Mouse (Mus musculus): ENCODE results near the gene Ddr2. TPM values are rescaled to one million over a fixed set of nuclear protein-coding genes. Genes with fewer than 3 reads are reported as not detected.

Gene Ddr2
- total RNA-seq, 2 experiments from 2014 or later, result 5.9 to 7.7 TPM

DNA sequence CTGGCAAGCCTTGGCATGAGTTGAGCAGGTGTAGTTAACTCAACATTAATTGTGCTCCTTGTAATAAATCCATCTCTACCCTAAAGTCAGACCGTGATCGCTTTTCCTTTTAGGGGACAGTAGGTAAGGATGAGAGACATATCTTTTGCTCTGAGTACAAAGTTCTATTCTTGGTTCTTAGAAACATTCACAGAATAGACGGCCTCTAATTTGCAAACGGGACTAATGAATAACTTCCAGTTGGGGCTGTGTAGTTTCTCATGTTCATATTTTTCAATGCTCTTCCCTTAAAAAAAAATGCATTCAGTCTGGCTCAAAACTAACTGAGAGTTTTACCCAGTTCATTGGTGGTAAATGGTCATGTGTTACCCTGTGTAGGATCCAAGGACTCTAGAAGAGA is 139.6 kb downstream of the Ddr2 start:
- intact Hi-C loops (cut with DNase I), result no loop called here
- DNase-seq (ENCODE audit: extremely low spot score in 1 of 2, low spot score in 2 of 2), result no peak

DNA sequence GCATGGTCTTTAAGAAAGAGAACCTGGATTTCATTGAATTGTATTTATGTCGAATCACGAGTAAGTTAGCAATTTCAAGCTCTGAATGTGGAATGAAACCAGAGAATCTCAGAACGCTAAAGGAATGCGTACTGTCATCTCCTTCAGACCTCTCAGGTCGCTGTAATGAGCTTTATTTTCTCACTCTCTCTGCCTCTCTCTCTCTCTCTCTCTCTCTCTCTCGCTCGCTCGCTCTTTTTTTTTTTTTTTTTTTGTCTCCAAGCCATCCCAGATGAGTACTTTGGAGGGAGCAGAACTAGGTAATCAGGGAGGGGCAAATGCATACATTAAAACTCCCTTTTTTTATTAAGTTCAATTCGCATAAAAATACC is 141.1 kb downstream of the Ddr2 start:
- intact Hi-C loops (cut with DNase I), result loop anchor here (5.0 kb wide), 2 partner anchors 168 to 618 kb away; partner anchors contain the start of gene Nos1ap
- DNase-seq (ENCODE audit: extremely low spot score in 1 of 2, low spot score in 2 of 2), result no peak

DNA sequence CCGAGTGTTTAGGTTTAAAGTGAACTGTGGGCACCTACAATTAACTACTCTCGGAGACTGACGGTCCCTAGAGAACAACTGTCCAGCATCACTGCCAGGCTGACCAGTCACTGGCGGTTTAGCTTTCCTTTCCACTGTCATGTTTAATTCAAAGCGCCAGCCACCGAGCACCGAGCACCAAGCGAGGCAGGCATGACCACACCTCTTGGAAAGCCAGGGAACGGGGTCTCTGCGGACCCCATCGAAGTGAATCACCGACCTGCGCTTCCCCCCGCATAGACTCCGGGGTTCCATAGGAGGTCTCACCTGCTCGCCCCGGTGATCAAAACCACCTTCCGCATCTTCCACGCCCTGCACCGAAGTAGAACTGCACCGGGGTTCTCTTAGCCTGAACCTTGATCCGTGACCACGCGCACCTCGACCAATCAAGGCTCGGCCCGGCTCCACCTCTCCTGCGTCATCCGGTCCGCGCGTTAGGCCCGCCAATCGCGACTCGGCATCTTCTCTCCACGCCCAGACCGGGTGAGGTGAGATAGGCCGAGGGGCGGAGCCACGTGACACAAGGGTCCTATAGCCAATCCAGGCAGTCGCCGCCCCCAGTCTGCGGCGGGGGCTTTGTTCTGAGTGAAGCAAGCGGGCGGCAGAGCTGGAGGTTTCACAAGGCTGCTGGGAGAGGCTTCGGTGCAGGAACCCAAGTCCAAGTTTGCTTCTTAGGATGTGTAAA is 141.6 kb downstream of the Ddr2 start, which contains the start of gene Hsd17b7:
TSS of gene Hsd17b7 (minus strand) at position 450 of the 724 bp plus-strand sequence.
- intact Hi-C loops (cut with DNase I), result loop anchor here (5.0 kb wide), 2 partner anchors 168 to 618 kb away; partner anchors contain the start of gene Nos1ap
- DNase-seq (ENCODE audit: extremely low spot score in 1 of 2, low spot score in 2 of 2), result peak; percentile 99 to 100

GRCm38 (mm10) chr1:169953106-169953505 is 157.5 kb downstream of the Ddr2 start:
- no peak for DNase-seq (ENCODE audit: extremely low spot score in 1 of 2, low spot score in 2 of 2)
- intact Hi-C loops (cut with DNase I), result no loop called here

DNA sequence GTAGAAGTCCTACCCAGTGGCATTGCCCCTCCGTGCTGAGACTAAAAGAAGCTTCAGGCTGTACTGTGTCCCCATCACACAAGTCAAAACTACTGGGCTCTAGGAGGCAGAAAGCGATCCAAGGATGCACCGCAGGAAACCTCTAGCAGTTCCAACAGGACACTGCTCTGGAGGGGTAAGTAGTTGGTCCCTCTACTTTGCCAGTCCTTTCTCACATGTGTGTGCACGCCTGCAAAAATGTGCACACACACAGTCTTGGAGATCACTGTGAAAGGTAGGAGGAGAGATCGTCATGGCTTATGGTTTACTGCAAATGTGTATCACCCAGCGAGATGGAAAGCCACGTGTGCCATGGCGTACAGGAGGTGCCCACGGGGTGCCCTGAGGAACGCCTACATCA is 157.9 kb downstream of the Ddr2 start:
- intact Hi-C loops (cut with DNase I), result no loop called here
- DNase-seq (ENCODE audit: extremely low spot score in 1 of 2, low spot score in 2 of 2), result no peak

DNA sequence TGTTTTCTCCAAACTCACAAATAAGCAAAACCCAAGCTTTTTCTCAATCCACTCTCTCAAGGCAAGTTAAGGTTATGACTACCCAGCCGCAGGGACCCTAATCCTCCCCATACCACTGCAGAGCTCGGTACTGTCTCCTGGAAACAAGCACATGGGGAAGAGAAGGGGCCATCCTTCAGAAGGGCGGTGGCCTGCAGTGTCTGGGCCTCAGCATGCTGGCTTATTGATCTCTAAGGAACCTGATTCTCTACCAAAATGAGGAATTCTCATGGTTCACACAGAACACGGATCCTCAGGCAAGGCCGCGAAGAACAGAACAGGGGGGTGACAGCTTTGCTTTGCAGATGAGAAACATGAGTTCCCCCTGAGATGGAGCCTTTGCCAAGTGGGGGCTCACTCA is 159.0 kb downstream of the Ddr2 start:
- DNase-seq (ENCODE audit: extremely low spot score in 1 of 2, low spot score in 2 of 2), result no peak
- intact Hi-C loops (cut with DNase I), result no loop called here

GRCm38 (mm10) chr1:169950651-169951050 is 159.9 kb downstream of the Ddr2 start:
- no peak for DNase-seq (ENCODE audit: extremely low spot score in 1 of 2, low spot score in 2 of 2)
- intact Hi-C loops (cut with DNase I), result no loop called here

GRCm38 (mm10) chr1:169949981-169950380 is 160.6 kb downstream of the Ddr2 start:
- DNase-seq (ENCODE audit: extremely low spot score in 1 of 2, low spot score in 2 of 2), result no peak
- intact Hi-C loops (cut with DNase I), result no loop called here

DNA sequence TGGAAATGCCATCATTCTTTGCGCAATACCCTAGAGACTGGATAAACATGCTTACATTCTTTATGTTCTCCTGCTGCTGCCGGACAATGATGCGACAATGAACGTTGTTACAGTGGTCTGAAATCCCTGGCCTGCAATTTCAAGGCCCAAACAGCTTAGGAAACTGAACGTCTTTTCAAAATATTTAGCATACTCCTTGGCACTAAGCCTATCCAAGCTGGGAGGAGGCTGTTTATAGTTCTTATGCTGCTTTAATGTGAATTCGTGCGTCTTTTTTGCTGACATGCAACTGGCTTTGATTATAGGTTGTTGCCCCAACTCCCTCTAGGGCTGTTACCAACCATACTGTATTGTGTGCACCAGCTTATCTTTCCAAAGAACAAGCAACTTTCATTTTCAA is 161.7 kb downstream of the Ddr2 start:
- no peak for DNase-seq (ENCODE audit: extremely low spot score in 1 of 2, low spot score in 2 of 2)
- intact Hi-C loops (cut with DNase I), result no loop called here

- DNase-seq (ENCODE audit: extremely low spot score in 1 of 2, low spot score in 2 of 2), result no peak
- intact Hi-C loops (cut with DNase I), result no loop called here
Observed at GRCm38 (mm10) chr1:169948280-169948679, 162.3 kb downstream of the Ddr2 start.

- intact Hi-C loops (cut with DNase I), result no loop called here
- no peak for DNase-seq (ENCODE audit: extremely low spot score in 1 of 2, low spot score in 2 of 2)
Observed at GRCm38 (mm10) chr1:169947654-169948053, 162.9 kb downstream of the Ddr2 start.

DNA sequence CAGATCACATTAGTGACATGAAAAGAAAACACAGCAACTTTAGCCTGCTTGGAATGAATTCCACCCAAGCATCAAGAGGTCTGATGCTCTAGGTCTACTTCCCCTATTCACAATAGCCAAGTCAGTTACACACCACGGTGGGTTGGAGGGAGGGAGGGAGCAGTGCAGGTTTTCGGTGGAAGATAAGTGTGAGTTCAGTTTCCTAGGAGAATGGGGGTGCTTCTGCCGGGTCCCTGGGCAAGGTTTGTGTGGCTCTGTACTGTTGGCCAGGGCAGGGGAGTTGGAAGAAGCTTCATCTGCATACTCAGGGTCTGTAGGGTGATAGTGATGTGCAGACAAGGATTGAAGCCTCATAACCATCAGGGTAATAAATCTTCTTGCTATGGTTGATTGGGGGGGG is 164.6 kb downstream of the Ddr2 start:
- DNase-seq (ENCODE audit: extremely low spot score in 1 of 2, low spot score in 2 of 2), result no peak
- intact Hi-C loops (cut with DNase I), result no loop called here

GRCm38 (mm10) chr1:169939345-169939744 is 171.2 kb downstream of the Ddr2 start:
- peak; percentile 47 to 63 for DNase-seq (ENCODE audit: extremely low spot score in 1 of 2, low spot score in 2 of 2)
- intact Hi-C loops (cut with DNase I), result loop anchor here (10.0 kb wide), 1 partner anchor 1995 kb away; no protein-coding TSS in a partner anchor

- peak; percentile 48 to 59 for DNase-seq (ENCODE audit: extremely low spot score in 1 of 2, low spot score in 2 of 2)
- intact Hi-C loops (cut with DNase I), result loop anchor here (10.0 kb wide), 1 partner anchor 1989 kb away; no protein-coding TSS in a partner anchor
Observed at GRCm38 (mm10) chr1:169934005-169934725, 176.4 kb downstream of the Ddr2 start.

DNA sequence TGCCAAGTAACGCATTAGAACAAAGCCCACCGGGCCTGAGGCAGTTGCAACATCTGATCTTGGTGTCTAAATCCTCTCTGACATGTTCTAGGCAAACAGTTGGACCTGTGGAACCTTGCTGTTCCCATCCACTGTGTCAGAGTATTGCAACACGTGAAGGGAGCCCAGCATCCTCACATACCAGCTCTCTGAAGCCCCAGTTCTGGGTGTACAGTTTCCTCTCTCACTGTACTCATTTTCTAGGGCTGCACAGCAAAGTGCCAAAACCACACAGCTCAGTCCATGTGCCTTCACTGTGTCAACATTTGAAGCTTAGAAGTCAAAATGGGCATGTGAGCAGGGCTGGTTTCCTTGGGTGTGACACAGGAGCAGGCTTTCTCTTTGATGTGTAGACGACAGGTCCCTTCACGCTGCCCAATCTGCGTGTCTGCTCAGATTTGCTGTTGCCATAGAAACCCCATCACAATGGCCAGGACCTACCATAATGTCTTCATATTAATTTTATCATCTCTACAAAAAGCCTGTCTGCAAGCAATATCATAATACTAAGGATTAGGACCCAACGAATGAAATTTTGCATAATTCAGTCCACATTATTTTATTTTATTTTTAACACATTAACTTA is 178.3 kb downstream of the Ddr2 start:
- intact Hi-C loops (cut with DNase I), result loop anchor here (10.0 kb wide), 1 partner anchor 1987 kb away; no protein-coding TSS in a partner anchor
- no peak for DNase-seq (ENCODE audit: extremely low spot score in 1 of 2, low spot score in 2 of 2)

DNA sequence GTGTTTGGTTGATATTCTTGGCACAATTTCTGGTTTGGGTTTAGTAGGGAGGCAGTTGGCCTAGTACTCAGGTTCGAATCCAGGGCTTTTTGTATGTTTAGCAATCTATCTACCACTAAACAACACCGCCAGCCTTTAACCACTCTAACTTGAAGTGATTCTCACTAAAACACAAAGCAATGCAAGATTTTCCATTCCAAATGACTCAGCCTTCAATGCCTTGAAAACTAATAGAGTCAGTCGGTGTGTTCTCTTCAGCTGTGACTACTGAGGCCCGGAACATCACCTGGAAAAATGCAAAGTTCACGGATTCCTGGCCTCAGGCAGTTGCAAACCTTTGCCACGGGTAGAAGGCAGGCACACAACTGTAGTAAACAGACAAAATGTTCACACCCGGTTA is 178.9 kb downstream of the Ddr2 start:
- intact Hi-C loops (cut with DNase I), result loop anchor here (10.0 kb wide), 1 partner anchor 1987 kb away; no protein-coding TSS in a partner anchor
- DNase-seq (ENCODE audit: extremely low spot score in 1 of 2, low spot score in 2 of 2), result no peak

GRCm38 (mm10) chr1:169928454-169928971 is 182.0 kb downstream of the Ddr2 start, which contains the start of gene Ccdc190:
Gene Ccdc190, plus strand, starts transcription at chr1:169928648.
- peak; percentile 41 to 60 for DNase-seq (ENCODE audit: extremely low spot score in 1 of 2, low spot score in 2 of 2)
- intact Hi-C loops (cut with DNase I), result no loop called here

- intact Hi-C loops (cut with DNase I), result no loop called here
- DNase-seq (ENCODE audit: extremely low spot score in 1 of 2, low spot score in 2 of 2), result no peak
Observed at GRCm38 (mm10) chr1:169927753-169928369, 182.7 kb downstream of the Ddr2 start.

- intact Hi-C loops (cut with DNase I), result no loop called here
- no peak for DNase-seq (ENCODE audit: extremely low spot score in 1 of 2, low spot score in 2 of 2)
Observed at GRCm38 (mm10) chr1:169924567-169924966, 186.0 kb downstream of the Ddr2 start.
